Mouse (Mus musculus) liver, adult 2 months (tissue): ENCODE measurements around the gene Adamts17.

ENCODE experiments used
- CTCF ChIP-seq: fragments of 200-500 bp; IDR thresholded peaks from 2 replicates; pipeline ENCODE4 v1.5.1; 2011; ENCODE audit warnings: low read depth, low read length, control low read depth
- POLR2A ChIP-seq: fragments of 200-500 bp; IDR thresholded peaks from 2 replicates; pipeline ENCODE4 v1.6.1; 2011; ENCODE audit warnings: low read length, control low read depth; ENCODE audit not compliant: insufficient read depth; ENCODE audit errors: extremely low read depth

DNA sequence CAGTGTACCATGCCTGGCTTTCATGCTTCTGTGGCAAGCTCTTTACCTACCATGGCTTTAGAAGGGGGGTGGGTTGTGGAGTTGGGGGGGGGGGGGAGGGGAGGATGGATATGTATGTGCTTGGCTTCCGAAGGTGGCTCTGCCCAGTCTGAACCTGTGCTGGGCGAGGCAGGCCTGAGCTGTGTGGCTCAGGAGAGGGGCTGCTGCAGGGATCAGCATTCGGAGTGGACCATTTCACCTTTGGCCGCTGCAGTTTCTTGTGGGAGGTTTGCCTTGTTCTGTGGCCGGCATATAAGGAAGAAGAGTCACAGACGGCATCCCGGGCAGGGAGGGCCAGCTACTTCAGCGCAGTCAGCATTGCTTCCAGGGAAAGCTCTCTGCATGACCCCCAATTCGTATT lies 7.8 kb downstream of the Adamts17 start:
- no peak for TF ChIP-seq POLR2A
- no peak for TF ChIP-seq CTCF
